Mouse (Mus musculus) urinary bladder, adult 18-20 months (tissue): ENCODE measurements around the gene Mapt.

Experiments
- DNase-seq, 2 experiments: peaks; one replicate each; pipeline ENCODE4 v3.0.0; 2022; ENCODE audit warnings: low spot score in 2 of 2, mixed read lengths in 2 of 2

The Mapt gene

GRCm38 (mm10) chr11:104376291-104376690 is 145.1 kb downstream of the Mapt start:
- no peak for DNase-seq

GRCm38 (mm10) chr11:104379635-104380034 is 148.4 kb downstream of the Mapt start:
- no peak for DNase-seq
